Mouse (Mus musculus): Measurements from ENCODE around the gene Clip1.
A peak's percentile ranks its signal among the peaks of the same experiment; 100 is the strongest.
"Not testable (repeated sequence)": the region's sequence is repeated elsewhere in the genome, so short reads cannot be mapped to it uniquely, and the experiment has no call there.

Clip1 gene

GRCm38 (mm10) chr5:123684221-123685144, at the start of gene Clip1:
Gene Clip1 (minus strand): TSS chr5:123684618.
- DNase-seq (ENCODE audit: low spot score) = peak; percentile 75

DNA sequence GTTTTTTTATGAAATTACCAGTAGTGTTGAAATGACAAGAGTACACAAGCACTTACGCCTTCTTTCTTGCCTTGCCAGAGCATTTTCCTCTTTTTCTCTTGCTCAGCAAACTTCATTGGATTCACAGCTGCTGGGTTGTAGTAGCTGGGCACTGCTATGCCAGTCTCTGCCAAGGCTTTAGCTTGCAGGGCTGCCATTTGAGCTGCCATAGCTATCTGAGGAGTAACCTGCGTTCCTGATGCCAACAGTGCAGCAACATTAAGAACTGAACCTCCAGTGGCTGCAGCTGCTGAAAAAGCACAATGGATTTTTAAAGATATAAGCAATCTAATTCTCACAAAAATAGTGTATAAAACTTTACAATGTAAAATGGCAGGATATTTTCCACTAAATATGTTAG, 46.6 kb upstream of the Clip1 start:
- DNase-seq (ENCODE audit: low spot score) = no peak

DNA sequence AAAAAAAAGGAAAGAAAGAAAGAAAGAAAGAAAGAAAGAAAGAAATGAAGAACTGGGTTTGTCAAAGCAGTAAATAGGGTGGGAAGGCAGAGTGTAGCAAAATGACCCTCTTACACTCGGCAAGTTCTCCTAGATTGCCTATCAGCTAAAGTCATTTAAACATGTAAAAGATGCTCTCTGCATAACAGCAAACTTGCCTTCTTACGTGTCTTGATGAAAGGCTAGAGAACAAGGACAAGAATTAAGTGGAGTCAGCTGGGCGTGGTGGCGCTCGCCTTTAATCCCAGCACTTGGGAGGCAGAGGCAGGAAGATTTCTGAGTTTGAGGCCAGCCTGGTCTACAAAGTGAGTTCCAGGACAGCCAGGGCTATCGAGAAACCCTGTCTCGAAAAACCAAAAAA, 39.4 kb upstream of the Clip1 start:
- DNase-seq (ENCODE audit: low spot score) = not testable (repeated sequence)

DNA sequence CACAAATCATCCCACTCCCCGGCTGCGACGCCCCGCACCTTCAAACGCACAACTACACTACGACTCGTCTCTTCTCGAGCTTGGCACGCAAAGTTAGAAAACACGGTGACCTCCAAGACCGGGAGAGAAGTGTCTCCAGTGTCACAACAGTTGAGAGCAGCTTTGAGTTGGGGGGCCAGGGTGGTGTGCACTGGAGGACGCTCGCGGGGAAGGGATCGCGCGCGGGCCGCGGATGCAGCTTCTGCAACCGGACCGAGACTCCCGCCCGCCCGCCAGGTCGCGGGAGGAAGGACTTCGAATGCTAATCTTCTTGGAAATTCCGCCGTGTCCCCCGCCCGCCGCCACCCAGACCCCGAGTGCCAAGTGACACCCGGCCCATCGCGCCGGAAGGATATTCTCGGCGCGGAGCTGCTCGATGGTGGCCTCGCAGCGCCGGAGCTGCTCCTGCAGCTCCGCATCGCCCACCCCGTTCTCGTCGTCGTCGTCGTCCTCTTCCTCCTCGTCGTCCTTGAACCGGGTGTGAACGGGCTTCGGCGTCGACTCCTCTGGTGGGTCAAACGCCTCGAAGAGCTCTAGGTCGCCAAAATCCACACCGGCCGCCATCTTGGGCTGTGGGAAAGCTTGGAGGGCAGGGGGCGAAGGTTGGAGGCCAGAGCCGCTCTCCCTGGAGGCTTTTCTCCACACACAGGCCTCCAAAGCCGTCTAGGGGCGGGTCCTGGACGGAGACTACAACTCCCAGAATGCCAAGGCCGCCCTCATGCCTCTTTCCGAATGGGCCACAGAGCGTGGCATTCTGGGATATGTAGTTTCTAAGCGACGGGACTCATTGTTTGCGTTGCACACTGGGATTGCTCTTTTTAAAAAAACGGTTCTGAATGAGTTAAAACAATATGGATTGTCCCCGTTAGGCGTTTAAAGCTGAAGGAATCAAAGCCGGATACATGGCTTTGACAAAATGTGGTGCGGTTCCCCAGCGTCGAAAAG, 36.2 kb upstream of the Clip1 start, which contains the start of gene Zcchc8:
Gene Zcchc8 (minus strand): TSS at position 773 of the 984 bp plus-strand sequence.
- peak; percentile 98 for DNase-seq (ENCODE audit: low spot score)

- DNase-seq (ENCODE audit: low spot score) = no peak
These were observed 30.2 kb upstream of the Clip1 start for GRCm38 (mm10) chr5:123714622-123715021.

- peak; percentile 44 for DNase-seq (ENCODE audit: low spot score)
These were observed 29.4 kb upstream of the Clip1 start for GRCm38 (mm10) chr5:123713782-123714181.

GRCm38 (mm10) chr5:123709571-123709970, 25.2 kb upstream of the Clip1 start:
- peak; percentile 48 for DNase-seq (ENCODE audit: low spot score)

DNA sequence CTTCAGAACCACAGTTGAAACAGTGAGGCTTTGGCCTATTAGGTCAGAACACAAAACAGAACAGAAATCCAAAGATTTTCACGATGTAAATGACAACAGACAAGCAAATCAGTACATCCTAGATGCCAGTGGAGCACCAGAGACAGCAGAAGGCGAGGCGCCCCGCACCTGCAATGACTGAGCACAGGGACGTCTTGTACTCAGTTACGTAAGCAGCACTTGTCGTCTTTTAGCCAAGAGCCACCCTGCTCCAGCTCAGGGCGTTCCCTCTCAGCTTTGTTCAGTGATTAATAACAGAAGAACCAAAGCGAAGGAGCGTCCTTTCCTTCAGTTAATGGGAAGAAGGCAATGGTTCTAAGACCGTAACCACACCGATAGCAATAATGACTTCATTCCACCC, 24.2 kb upstream of the Clip1 start:
- peak; percentile 79 for DNase-seq (ENCODE audit: low spot score)

DNA sequence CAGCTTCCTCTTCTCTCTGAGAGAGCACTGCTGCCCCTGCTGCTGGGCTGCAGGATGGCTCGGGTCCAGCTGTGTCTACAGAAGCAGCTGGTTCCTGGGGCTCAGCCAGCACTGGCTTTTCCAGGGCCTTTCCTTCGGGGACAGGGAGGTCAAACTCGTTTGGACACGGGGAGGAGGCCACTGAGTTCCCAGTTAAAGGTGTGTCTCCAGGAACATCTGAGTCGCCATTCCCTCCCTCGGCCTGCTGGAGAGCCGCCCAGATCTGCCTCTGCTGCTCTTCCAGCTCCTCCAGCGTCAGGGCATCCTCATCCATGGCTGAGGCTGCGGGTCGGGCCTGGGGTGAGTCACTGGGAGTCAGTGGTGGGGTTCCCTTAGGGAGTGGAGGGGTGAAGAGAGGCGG, 16.2 kb upstream of the Clip1 start:
- DNase-seq (ENCODE audit: low spot score) = peak; percentile 65

GRCm38 (mm10) chr5:123699198-123699597, 14.8 kb upstream of the Clip1 start:
- DNase-seq (ENCODE audit: low spot score) = peak; percentile 89

- peak; percentile 67 for DNase-seq (ENCODE audit: low spot score)
These were observed 12.5 kb upstream of the Clip1 start for GRCm38 (mm10) chr5:123696961-123697360.

- DNase-seq (ENCODE audit: low spot score) = no peak
These were observed 11.8 kb upstream of the Clip1 start for GRCm38 (mm10) chr5:123696244-123696643.

GRCm38 (mm10) chr5:123694468-123694867, 10.1 kb upstream of the Clip1 start:
- DNase-seq (ENCODE audit: low spot score) = peak; percentile 57

- DNase-seq (ENCODE audit: low spot score) = peak; percentile 51
These were observed 819 bp downstream of the Clip1 start for GRCm38 (mm10) chr5:123683377-123684220.

DNA sequence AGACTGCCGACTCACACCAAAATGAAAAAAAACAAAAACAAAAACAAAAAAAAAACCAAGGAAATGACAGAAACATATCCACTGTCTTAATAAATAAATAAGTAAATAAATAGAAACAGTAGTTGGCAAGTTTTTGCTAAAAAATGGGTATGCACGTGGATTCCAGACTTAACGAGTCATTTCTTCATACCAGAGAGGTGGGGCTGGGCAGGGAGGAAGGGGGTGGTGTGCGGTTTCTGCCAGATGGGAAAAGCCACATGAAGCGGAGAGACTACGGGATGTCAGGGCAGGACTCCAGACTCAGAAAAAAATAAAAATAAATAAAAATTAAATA, 1.4 kb downstream of the Clip1 start:
- DNase-seq (ENCODE audit: low spot score) = peak; percentile 50

DNA sequence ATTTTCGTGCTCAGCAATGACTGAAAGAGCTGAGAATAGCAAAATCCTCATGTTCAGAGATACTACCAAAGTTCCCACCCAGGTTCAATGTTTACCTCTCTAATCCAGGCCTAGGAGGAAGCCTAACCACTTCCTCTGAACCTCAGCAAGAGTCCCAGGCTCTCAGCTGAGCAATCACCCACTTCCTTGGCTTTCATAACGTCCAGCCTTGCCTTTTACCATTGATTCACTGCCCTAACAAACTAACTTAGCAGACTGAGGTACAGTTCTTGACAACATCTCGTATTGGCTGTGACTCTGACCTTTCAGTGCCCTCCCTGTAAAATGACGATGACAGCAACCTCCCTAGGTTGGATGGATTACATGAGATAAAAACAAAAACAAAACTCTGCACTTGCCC, 2.0 kb downstream of the Clip1 start:
- peak; percentile 27 for DNase-seq (ENCODE audit: low spot score)

DNA sequence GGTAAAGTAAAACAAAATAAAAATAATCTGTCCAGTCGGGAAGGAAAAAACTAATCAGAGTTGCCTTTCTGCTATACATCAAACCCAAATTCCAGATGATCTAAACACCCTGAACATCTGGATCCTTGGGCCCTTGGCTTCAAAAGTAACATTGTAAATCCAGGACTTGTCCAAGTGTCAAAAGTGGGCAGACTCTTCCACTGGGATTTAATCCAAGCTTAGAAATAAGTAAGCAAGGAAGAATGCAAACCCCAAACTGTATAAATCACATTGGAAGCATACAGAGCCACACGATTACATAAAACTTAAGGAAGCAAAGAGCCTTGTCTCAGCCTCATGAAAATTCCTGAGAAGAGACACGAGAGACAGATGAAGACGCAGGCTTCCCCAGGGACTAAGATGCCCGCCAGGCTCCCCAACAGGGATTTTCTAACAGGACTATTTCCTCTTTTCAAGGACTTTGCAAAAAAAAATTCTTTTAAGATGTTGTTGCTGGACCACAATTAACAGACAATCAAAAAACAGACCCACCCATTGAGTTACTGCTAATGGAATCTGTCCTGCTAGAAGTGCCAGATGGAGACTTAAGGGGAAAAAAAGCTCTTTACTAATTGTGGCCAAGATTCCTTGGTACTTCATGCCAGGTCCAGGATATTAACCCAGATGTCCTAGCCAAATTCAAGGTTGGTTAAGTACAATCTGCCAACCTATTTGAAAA, 4.7 kb downstream of the Clip1 start:
- no peak for DNase-seq (ENCODE audit: low spot score)

- no peak for DNase-seq (ENCODE audit: low spot score)
These were observed 5.3 kb downstream of the Clip1 start for GRCm38 (mm10) chr5:123679106-123679505.

GRCm38 (mm10) chr5:123675717-123676116, 8.7 kb downstream of the Clip1 start:
- no peak for DNase-seq (ENCODE audit: low spot score)

DNA sequence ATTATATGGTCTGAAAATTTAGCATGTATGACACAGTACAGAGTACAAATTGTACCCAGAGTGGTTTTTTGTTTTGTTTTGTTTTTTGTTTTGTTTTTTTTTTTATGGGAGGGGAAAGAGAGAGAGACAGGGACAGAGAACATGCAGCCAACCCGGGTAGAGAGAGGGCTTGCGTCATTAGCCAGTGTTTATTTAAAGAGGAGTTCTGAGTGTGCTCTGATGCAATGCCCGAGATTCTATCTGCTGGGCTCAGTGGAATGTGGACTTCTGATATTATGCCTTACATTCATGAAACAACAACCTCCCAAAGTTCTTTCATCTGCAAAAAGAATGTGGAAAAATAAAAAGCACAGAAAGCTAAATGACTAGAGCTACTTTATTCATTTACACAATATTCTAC, 9.2 kb downstream of the Clip1 start:
- peak; percentile 84 for DNase-seq (ENCODE audit: low spot score)

GRCm38 (mm10) chr5:123671473-123671820, 13.0 kb downstream of the Clip1 start:
- no peak for DNase-seq (ENCODE audit: low spot score)
